Mouse (Mus musculus) adrenal gland (tissue): Measurements from ENCODE around the gene Abcf1.

Experiments
- intact Hi-C: fragments of 180-260 bp; cut with DNase I; formaldehyde crosslinking; loops from one replicate; pipeline ENCODE4 v1.15.1; 2025
- microRNA-seq, 2 experiments: library from miRNA; unstranded; fragments of <30 nt; microRNA quantifications; one replicate each; pipeline ENCODE4; 2019

The Abcf1 gene

DNA sequence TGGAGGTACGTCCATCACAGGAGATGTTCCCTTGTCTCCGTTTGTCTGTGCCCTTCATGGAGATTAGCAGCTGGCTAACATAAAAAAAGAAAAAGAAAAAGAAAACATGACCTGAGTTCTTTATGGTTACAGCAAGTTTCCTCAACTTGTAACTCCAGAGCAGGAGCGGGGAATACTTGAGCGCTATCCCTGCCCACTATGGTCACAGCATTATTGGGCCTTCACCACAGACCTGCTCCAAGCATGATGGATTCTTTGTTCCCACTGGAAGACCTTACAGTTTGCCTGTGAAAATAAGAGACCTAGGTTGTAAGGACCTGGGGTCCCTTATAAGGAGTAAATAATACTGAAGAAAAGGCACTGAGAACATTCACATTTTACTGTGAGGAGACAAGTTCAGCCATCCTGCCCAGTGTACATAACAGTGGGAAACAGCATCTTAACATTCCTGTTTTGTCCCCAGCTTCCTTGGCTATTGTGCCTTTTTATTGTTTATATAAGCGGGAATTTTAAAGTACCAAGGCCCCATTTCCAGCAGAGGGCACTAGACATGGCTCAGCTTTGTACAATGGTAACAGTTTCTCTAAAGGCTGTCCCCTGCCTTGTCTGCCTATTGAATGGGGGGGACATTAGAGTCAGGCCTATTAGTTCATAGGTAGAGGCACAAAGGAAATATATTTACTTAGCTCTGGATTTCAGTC lies 48.5 kb downstream of the Abcf1 start:
- intact Hi-C loops = loop anchor here (5.0 kb wide), 1 partner anchor 56 kb away; the partner anchor contains the start of gene Gnl1

DNA sequence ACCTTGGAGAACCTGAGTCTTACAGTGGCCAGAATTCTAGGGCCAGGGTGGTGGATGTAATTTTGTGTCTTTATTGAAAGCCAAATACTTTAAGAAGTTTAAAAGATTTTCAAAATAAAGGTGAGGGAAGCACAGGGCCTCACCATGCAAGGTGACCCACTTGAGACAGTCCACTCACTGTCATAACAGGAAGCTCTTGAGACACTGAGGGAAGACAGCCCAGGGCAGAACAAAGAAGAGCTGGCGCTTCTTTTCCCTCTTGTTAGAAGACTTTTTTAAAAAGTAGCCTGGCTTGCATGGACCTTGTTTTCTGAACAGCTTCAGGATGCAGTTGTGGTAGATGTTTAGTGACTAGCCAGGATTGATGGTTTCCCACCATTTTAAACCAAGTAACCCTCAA lies 49.2 kb downstream of the Abcf1 start:
- intact Hi-C loops = loop anchor here (5.0 kb wide), 1 partner anchor 57 kb away; the partner anchor contains the start of gene Gnl1

DNA sequence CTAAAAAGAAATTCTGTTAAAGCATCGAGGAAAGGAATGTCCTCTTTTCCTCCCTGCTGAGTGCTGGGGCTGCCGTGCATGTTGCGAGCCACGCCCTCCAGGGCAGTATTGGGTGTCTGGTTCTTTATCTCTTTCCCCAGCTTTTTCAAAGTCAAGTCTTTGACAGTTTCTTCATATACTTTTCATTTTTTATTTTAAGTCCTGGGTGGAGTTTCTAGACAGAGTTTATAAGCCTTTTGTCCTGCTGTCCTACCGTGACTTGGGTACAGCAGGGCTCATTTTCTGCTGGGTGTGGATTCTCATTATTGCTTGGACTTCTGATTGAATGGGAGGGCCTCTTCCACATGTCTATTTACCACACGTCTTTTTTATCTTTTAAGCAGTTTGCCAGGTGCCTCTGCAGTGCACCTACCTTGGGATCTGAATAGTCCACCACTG lies 49.7 kb downstream of the Abcf1 start:
- intact Hi-C loops = loop anchor here (5.0 kb wide), 1 partner anchor 57 kb away; the partner anchor contains the start of gene Gnl1

DNA sequence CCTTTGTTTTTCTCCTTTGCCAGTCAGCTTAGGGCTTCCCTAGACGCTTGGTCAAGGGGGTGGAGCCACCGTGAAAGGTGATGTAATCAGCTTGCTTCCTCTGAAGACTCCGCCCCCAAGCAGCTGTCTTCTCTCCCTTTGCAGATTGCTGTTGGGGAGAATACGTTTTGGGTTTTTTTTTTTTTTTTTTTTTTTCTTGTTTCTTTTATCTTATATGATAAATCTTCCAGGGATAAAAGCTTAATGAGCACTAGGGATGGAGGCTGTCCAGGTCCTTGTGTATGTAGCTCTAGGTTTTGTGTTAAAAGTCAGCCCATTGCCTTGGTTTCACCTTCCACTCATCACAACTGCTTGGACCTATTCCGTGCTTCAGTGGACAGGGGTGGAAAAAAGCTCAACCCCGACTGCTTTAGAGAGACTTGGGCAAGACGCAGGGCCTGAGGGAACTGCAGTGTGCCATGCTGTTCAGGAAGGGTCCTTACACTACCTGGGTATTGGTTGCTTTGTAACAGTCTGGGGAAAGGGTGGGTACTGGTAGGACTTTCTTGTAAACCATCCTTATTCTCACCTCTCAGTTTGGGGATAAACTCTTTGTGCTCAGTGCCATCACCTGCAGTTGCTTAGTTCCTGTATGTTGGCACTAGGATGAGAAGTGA lies 50.4 kb downstream of the Abcf1 start:
- intact Hi-C loops = no loop called here

DNA sequence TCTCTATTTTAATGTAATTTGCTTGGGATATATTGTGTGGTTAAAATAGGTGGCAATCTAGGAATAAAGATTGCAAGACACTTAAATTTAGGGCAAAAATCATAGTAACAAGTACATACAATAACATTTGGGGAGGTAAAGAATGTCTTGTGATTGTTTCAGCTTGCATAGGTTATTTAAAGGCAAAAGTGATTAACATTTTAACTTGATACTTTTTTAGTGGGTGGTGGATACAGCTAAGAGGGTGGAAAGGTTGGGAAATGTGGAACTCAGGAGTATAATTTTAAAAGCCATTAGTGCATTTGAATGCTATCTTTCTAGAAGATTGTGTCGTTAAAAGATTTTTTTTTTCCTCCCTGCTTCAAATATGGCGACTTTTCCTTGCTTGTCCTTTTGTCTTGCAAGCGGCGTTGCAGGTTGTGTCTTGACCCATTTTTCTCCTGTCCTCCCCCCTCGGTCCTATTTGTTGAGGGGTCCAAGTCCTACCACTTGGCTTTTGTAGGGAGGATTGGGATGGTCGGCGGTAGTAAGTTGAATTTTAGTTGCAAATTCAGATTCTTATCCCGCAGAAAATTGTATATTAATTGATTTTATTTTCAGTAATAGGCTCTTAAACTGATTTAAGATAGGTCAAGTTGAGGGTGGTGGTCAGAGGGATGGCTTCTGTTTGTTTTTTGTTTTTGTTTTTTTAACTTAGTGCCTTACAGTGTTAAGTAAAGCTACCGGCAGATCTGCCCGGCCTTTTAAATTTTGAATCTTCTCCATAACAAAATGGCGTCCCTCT lies 51.1 kb downstream of the Abcf1 start:
- intact Hi-C loops = no loop called here

DNA sequence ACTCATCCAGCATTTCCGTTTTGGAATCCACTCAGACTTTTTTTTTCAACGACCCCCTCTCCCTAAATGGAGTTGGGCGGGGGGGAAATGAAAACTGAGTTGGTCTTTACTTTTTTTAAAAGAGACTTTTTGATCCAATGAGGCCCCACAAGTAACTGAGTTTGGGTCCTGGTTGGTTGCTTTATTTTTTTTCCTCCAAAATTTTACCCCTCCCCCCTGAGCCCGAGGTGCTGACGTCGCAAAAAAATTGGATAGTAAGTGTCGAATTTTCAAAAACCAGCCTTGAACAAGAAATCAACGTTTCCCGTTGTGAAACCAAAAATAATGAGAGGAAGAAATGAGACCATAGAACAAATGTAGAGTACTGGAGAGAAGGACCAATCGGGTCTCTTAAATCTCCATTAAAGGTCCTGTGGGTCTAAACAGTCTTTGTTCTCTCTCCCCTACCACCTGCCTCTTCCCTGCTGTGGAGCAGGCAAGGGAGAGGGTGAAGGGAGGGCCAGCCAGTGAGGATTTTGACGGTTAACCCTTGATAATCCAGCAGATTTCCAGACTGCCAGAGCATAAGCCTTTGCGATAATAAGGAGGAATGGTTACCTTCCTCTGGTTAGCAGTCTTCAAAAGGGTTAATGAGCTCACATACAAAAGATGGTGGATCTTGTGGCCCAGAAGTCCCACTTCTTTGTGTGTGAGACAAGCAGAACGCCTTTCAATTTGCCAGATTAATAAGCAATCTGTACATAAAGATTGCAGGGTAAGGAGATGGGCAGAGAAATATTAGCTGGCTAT lies 51.9 kb downstream of the Abcf1 start:
- intact Hi-C loops = no loop called here

DNA sequence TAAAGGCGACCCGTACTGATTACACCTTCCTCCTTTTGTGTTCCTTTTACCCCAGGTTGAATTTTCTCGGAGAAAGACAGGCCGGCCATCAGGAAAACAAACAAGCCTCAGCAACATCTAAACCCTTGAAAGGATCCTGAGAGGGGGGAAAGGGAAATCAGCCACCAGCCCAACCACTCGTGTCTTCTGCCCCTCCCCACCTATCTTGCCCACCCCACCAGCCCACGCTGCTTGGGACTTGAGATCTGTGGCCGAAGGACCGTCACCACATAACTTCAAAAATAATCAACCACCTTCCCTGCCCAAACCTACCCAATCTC lies 52.5 kb downstream of the Abcf1 start:
- intact Hi-C loops = no loop called here

DNA sequence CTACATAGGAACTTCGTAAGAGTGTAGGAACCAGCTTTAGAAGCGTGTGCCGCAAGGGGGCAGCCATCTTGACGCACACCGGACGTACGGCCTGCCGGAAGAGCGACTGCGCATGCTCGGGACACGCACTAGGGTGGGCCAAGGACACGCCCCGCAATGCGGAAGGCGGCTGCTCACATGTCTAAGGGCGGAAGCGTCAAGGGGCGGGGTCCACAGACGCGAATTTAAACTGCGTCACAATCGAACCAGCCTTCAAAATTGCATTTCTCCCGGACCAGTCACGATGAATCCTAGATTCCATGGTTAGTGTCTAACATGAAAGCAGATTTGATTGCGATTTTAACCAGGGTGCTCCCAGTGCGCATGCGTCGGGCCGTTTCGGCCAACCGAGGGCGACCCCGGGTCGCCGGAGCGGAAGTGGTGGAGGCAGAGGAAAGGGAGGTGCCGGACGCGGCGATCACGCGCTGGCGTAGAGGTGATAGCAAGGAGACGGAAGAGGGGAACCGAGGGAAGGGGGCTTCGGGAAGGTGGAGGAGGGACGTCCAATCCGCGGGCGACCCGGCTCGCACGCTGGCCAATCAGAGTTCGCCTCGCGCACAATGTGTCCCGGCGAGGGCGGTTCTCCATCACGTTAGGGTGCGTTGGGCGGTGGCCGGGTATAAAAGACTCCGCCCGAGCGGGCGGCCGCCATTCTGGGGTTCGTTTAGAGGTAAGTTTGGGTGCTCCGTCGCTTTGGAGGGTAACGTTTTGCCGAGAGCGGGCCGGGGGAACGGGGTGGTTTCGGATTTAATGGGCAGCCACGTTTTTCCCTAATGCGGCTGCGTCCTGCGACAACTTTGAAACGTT lies 53.0 kb downstream of the Abcf1 start, which contains the start of the genes Mrps18b and Ppp1r10:
TSS of gene Mrps18b (minus strand) at position 93 of the 846 bp plus-strand sequence.
TSS of gene Ppp1r10 (plus strand) at position 138 of the 846 bp plus-strand sequence.
- intact Hi-C loops = no loop called here

DNA sequence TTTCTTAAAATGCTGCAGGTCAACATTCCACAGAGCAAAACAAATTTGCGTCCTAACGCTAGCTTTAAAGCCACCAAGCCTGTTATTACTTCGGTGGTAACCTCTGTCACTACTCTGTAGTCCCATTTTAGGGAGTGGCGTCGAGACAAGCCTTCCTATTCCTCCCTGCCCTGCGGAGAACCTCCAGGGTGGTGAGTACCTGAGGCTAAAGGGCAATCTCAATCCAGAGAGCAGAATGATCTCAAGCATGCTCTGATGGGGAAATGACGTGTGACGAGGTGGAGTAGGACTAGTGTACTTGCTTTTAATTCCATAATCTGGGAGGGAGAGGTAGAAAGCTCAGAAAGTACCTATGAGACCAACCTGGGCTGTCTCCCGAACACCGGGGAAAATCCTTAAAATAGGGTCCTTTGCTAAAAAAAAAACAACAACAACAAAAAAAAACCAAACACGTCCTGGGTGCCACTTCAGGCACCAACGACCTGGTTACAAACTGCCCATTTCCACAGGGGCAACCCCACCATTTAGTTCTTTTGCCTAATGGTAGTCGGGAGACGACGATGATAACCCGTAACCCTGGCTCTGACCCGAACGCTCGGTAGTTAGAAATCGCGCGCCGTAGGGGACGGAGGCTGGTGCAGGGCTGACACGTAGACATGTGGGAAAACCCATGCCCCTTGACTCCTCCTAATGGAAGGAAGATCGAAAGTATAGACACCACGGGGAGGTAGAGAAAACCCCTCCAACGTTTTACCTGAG lies 53.8 kb downstream of the Abcf1 start:
- intact Hi-C loops = no loop called here

DNA sequence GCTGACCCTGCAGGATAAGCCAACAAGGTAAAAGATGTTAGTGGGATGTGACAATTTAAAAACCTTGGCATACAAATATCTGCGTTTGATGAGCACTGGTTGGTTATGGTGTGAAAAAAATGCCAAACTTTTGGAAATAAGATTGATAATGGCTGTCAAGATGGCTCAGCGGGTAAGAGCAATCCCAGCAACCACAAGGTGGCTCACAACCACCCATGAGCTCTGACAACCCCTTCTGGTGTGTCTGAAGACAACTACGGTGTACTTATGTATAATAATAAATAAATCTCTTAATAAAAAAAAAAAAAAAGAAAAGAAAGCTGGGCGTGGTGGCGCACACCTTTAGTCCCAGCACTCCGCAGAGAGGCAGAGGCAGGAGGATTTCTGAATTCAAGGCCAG lies 54.6 kb downstream of the Abcf1 start:
- intact Hi-C loops = loop anchor here (5.0 kb wide), 1 partner anchor 83 kb away; no protein-coding TSS in a partner anchor

DNA sequence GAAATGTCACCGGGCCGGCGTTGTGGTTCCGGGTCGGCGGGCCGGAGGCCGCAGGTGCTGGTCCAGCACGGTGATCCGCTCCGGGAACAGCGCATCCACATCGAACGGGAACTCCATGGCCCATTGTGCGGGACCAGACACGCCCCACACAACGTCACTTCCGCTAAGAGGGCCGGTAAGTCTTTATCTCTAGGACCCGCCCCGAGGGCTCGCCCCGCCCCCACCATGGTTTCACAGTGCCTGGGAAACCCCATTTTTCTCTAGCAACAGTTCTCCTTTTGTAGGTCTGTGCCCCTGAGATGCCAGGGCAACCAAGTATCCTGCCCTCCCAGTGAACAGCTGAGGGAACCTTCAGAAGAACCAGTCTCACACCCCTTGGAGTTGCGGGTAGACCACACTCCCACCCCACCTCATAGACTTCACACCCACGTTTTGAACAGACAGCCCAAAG lies 59.6 kb downstream of the Abcf1 start, which contains the start of gene Atat1:
TSS of gene Atat1 (minus strand) at position 157 of the 451 bp plus-strand sequence.
- intact Hi-C loops = loop anchor here (5.0 kb wide), 2 partner anchors 38 to 78 kb away; no protein-coding TSS in a partner anchor

DNA sequence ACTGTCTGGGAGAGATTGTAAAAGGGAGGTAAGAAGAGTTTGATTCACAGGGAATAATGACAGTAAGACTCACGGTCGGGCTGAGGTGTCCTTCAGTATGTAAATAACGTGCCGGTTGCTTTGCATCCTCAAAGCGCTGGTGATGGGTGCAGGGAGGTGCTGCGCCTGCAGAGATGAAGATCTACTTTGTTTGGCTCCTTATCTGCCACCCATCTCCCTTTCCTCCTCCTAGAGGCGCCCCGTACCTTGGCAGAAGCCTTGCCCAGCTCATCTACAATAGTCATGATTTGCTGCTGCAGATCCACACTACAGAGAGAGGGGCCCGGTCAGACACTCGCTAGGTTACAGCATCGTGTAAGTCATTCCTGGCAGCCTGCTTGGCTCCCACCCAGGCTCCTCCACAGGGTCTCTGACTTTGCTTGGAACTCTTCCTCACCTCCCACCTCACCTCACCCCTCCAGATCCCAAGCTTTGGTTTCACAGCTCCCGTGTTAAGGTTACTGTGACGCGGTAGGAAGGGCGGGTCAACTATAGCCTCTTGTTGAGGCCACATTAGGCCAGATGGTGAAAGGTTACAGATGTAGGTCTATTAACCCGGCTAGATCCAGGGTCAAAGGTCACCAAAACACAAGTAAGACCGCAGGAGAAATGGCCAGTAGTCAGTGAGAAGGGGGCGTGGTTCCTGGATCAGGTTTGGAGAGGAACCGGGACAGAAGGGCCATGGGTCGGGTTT lies 60.2 kb downstream of the Abcf1 start:
- intact Hi-C loops = loop anchor here (5.0 kb wide), 1 partner anchor 37 kb away; no protein-coding TSS in a partner anchor

DNA sequence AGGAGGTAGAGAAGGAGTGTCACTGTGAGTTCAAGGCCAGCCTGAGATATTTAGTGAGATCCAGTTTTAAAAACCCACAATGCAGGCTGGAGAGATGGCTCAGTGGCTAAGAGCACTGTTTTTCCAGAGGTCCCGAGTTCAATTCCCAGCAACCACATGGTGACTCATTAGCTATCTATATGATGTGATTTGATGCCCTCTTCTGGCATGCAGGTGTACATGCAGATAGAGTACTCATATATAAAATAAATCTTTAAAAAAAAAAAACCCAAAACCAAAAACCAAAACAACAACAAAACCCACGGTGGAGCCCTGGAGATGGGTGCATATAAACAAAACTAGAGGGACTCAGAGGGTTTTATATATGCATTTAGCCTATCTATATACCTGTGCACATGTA lies 62.0 kb downstream of the Abcf1 start:
- intact Hi-C loops = loop anchor here (5.0 kb wide), 1 partner anchor 35 kb away; no protein-coding TSS in a partner anchor

Small RNA genes within 50 kb of the gene (microRNA-seq; reads per million reads assigned to microRNA genes)
- gene Mir1894 (0 reads per million in 2 experiments), gene Mir877 (58.1 to 107 reads per million in 2 experiments)
